Mouse (Mus musculus): ENCODE data around the gene AL731706.1. TPM values are rescaled to one million over a fixed set of nuclear protein-coding genes. Genes with fewer than 3 reads are reported as not detected.

AL731706.1 gene
- polyA plus RNA-seq, 1 experiment = 31.1 TPM

DNA sequence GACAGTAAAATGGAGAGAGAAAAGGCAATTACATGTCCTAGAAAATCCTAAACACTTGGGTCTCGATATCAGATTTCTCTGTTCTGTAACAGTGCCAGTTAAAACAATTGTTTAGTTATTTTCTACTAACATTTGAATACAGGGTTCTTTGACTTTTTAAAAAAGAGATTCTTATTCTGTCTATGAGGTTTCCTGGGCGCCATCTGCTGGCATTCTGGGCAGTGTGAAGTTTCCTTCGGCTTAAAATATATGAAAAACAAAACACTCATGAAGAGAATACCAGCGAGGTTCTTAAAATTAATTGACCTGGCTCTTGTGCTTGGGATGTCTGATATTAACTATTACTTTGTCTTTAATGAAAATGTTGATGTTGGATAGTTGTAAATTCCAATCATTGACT is 4.3 kb downstream of the AL731706.1 start:
- peaks cover 48% of the 10 kb centered on the region for H3K36me3 ChIP-seq (ENCODE audit: control insufficient read depth, insufficient read depth)
- no peak overlapping the region for H3ac ChIP-seq (ENCODE audit: control insufficient read depth, insufficient read length, low read depth)
- peaks cover 53% of the 10 kb centered on the region for H3K79me2 ChIP-seq (ENCODE audit: control insufficient read depth, insufficient read depth)
- TF ChIP-seq CTCF (IDR thresholded peaks at IDR 0.05; ENCODE audit: control insufficient read depth, insufficient read depth, insufficient read length) = no peak
- TF ChIP-seq CEBPB (IDR thresholded peaks at IDR 0.05; ENCODE audit: low read depth) = no peak
- TF ChIP-seq MYOG (IDR thresholded peaks at IDR 0.05; ENCODE audit: control insufficient read depth, extremely low read depth, insufficient read length) = no peak
- H3K27me3 ChIP-seq (ENCODE audit: control insufficient read depth, insufficient read depth, insufficient read length) = no peaks in the 10 kb centered on the region
- H3K79me3 ChIP-seq (ENCODE audit: low read depth) = peaks cover 33% of the 10 kb centered on the region
- H3K4me3 ChIP-seq (ENCODE audit: insufficient read depth, poor library complexity, severe bottlenecking) = no peak overlapping the region

DNA sequence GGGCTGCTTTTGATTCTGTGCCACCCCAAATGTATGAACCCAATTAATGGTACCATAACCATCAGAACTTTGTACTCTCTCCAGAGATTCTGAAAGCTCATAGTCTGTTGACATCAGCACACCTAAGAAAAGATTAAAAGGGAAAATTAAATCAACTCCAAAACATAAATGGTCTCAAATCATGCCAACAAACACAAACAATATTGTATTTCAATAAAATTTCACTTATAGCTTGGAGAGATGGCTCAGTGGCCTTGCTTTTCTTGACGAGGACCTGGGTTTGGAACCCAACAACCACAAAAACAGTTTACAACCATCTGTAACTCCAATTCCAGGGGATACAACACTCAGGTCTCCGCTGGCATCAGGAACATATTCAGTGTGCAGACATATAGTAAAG is 5.6 kb downstream of the AL731706.1 start, which contains the start of gene AL731706.2:
TSS of gene AL731706.2 (minus strand) at position 101 of the 400 bp plus-strand sequence.
- Histone ChIP-seq H3K79me2 (ENCODE audit: control insufficient read depth, insufficient read depth) (peaks cover 52% of the 10 kb centered on the region), H3K79me3 (ENCODE audit: low read depth) (peaks cover 33% of the 10 kb centered on the region), H3K36me3 (ENCODE audit: control insufficient read depth, insufficient read depth) (peaks cover 56% of the 10 kb centered on the region), H3K27me3 (ENCODE audit: control insufficient read depth, insufficient read depth, insufficient read length) (no peaks in the 10 kb centered on the region), H3ac (ENCODE audit: control insufficient read depth, insufficient read length, low read depth) (no peak within 1 kb of the TSS), H3K4me3 (ENCODE audit: insufficient read depth, poor library complexity, severe bottlenecking) (no peak within 1 kb of the TSS)
- TF ChIP-seq MYOD1 (IDR thresholded peaks at IDR 0.05; ENCODE audit: control insufficient read depth, insufficient read length, low read depth) (no peak), MYOG (IDR thresholded peaks at IDR 0.05; ENCODE audit: control insufficient read depth, extremely low read depth, insufficient read length) (no peak), FOSL1 (IDR thresholded peaks at IDR 0.05; ENCODE audit: insufficient read depth, low read length, poor library complexity, severe bottlenecking) (no peak), CEBPB (IDR thresholded peaks at IDR 0.05; ENCODE audit: low read depth) (no peak), CTCF (IDR thresholded peaks at IDR 0.05; ENCODE audit: control insufficient read depth, insufficient read depth, insufficient read length) (no peak), USF1 (IDR thresholded peaks at IDR 0.05; ENCODE audit: low read depth) (no peak), MAX (IDR thresholded peaks at IDR 0.05) (no peak)

DNA sequence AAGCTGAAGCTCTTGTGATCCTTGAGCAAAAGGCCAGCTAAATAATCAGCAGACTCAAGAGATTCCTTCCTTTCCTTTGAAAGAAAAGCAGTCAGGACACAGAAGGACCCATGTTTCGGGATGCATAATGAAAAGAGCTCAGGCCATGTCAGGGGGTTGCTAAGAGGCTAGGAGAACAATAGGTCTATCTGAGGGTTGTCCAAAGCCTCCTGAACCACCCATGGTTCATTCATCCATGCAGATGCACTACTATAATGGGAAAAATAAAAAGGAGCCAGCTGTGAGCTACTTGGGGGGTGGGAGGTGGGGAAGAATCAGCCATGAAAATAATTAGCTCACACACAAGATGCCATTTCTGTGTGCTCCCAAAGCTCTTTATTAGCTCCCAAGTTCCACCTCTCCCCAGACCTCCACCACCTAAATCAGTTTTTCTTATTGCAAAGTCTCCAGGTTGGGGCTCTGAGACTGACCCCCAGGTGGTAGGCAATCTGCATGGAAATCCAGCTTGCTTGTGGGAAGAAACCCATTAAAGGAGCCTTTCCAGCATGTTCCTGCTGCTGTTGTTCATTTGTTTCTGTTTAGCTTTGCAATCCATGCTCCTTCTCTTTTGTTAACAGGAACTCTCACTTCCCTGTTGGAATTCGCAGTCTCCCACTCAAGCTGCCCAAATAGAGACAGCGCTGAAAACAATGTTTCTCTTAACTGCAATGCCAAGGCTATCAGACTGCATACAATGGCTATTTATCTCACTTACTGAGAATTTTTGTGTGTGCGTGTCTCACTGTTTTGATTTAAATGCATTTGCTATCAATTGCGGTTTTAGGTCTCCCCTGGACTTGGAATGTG is 36.4 kb downstream of the AL731706.1 start:
- Histone ChIP-seq H3K36me3 (ENCODE audit: control insufficient read depth, insufficient read depth) (no peaks in the 10 kb centered on the region), H3ac (ENCODE audit: control insufficient read depth, insufficient read length, low read depth) (no peak overlapping the region), H3K27me3 (ENCODE audit: control insufficient read depth, insufficient read depth, insufficient read length) (no peaks in the 10 kb centered on the region), H3K4me3 (ENCODE audit: insufficient read depth, poor library complexity, severe bottlenecking) (no peak overlapping the region), H3K79me2 (ENCODE audit: control insufficient read depth, insufficient read depth) (no peaks in the 10 kb centered on the region), H3K79me3 (ENCODE audit: low read depth) (no peaks in the 10 kb centered on the region)
- TF ChIP-seq USF1 (IDR thresholded peaks at IDR 0.05; ENCODE audit: low read depth) (no peak), MYOD1 (IDR thresholded peaks at IDR 0.05; ENCODE audit: control insufficient read depth, insufficient read length, low read depth) (no peak), MYOG (IDR thresholded peaks at IDR 0.05; ENCODE audit: control insufficient read depth, extremely low read depth, insufficient read length) (no peak), MAX (IDR thresholded peaks at IDR 0.05) (no peak), CEBPB (IDR thresholded peaks at IDR 0.05; ENCODE audit: low read depth) (no peak), CTCF (IDR thresholded peaks at IDR 0.05; ENCODE audit: control insufficient read depth, insufficient read depth, insufficient read length) (no peak), FOSL1 (IDR thresholded peaks at IDR 0.05; ENCODE audit: insufficient read depth, low read length, poor library complexity, severe bottlenecking) (no peak)

DNA sequence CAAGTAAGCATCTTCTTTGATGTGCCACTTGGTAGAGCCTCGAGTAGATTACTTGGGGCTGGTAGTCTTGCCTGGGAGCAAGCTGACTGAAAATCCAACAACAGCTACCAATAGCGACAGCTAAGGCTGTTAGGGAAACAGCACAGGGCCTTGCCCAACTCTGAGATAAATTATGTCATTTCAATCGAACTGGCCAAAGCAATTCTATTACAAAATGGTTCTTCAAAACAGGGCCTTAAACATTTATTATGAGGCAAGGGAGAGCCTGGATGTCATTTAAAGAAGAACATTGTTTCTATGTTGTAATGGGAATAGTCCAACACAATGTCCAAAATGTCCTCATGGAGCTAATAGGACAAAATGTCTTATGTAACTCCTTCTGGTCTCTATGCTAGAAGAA is 40.8 kb downstream of the AL731706.1 start:
- TF ChIP-seq CTCF (IDR thresholded peaks at IDR 0.05; ENCODE audit: control insufficient read depth, insufficient read depth, insufficient read length) = no peak
- TF ChIP-seq MYOD1 (IDR thresholded peaks at IDR 0.05; ENCODE audit: control insufficient read depth, insufficient read length, low read depth) = no peak
- TF ChIP-seq USF1 (IDR thresholded peaks at IDR 0.05; ENCODE audit: low read depth) = no peak
- H3K4me3 ChIP-seq (ENCODE audit: insufficient read depth, poor library complexity, severe bottlenecking) = no peak overlapping the region
- H3K27me3 ChIP-seq (ENCODE audit: control insufficient read depth, insufficient read depth, insufficient read length) = no peaks in the 10 kb centered on the region
- H3K36me3 ChIP-seq (ENCODE audit: control insufficient read depth, insufficient read depth) = no peaks in the 10 kb centered on the region
- no peaks in the 10 kb centered on the region for H3K79me2 ChIP-seq (ENCODE audit: control insufficient read depth, insufficient read depth)
- no peaks in the 10 kb centered on the region for H3K79me3 ChIP-seq (ENCODE audit: low read depth)
- no peak overlapping the region for H3ac ChIP-seq (ENCODE audit: control insufficient read depth, insufficient read length, low read depth)

DNA sequence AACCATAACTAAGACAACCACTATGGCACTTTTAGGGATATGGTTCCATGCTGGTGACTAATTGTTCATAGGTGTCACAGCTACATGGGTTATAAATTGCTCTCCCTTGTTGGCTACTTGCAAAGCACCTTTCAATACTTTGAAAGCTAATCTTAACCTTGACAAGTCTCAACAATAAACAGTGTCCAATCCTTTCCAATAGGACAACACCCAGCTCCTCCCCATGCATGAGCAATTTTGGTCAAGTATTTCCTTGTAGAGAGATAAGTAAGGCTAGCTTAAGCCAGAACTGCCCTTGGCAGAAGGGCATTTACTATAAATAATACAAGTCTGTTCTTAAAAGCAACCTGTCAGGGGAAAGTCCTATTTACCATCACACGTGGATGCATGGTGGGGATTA is 53.2 kb downstream of the AL731706.1 start:
- no peak overlapping the region for H3K4me3 ChIP-seq (ENCODE audit: insufficient read depth, poor library complexity, severe bottlenecking)
- H3K27me3 ChIP-seq (ENCODE audit: control insufficient read depth, insufficient read depth, insufficient read length) = no peaks in the 10 kb centered on the region
- TF ChIP-seq MYOD1 (IDR thresholded peaks at IDR 0.05; ENCODE audit: control insufficient read depth, insufficient read length, low read depth) = no peak
- no peak for TF ChIP-seq MYOG (IDR thresholded peaks at IDR 0.05; ENCODE audit: control insufficient read depth, extremely low read depth, insufficient read length)
- no peaks in the 10 kb centered on the region for H3K79me2 ChIP-seq (ENCODE audit: control insufficient read depth, insufficient read depth)
- no peaks in the 10 kb centered on the region for H3K79me3 ChIP-seq (ENCODE audit: low read depth)
- H3K36me3 ChIP-seq (ENCODE audit: control insufficient read depth, insufficient read depth) = no peaks in the 10 kb centered on the region
- H3ac ChIP-seq (ENCODE audit: control insufficient read depth, insufficient read length, low read depth) = no peak overlapping the region

DNA sequence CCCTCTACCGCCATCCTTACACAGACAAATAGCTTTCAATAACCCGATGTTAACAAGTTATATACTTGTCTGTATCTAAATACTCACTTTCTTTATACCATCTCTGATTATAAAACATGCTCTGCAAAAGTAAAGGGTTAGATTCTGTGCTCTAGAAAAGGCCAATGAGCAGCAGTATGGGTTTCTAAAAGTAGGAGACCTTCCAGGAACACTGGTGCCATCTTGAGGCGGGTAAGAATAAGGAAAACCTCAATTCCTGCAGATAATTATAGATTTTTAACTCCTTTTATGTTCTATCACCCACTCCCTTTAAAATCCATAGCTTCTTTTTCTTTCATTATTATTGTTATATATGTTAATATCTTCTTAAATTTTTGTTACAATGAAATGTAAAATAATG is 55.3 kb downstream of the AL731706.1 start:
- H3ac ChIP-seq (ENCODE audit: control insufficient read depth, insufficient read length, low read depth) = no peak overlapping the region
- TF ChIP-seq CEBPB (IDR thresholded peaks at IDR 0.05; ENCODE audit: low read depth) (no peak), CTCF (IDR thresholded peaks at IDR 0.05; ENCODE audit: control insufficient read depth, insufficient read depth, insufficient read length) (no peak), USF1 (IDR thresholded peaks at IDR 0.05; ENCODE audit: low read depth) (no peak)
- H3K27me3 ChIP-seq (ENCODE audit: control insufficient read depth, insufficient read depth, insufficient read length) = no peaks in the 10 kb centered on the region
- no peaks in the 10 kb centered on the region for H3K79me3 ChIP-seq (ENCODE audit: low read depth)
- H3K4me3 ChIP-seq (ENCODE audit: insufficient read depth, poor library complexity, severe bottlenecking) = no peak overlapping the region
- H3K79me2 ChIP-seq (ENCODE audit: control insufficient read depth, insufficient read depth) = no peaks in the 10 kb centered on the region
- no peaks in the 10 kb centered on the region for H3K36me3 ChIP-seq (ENCODE audit: control insufficient read depth, insufficient read depth)
